Mouse (Mus musculus) stomach, postnatal 0 days (tissue): ENCODE measurements around the gene Arid1a.

Source experiments
- CTCF ChIP-seq: IDR thresholded peaks from 2 replicates; pipeline ENCODE4 v1.5.1; 2016; ENCODE audit warnings: antibody characterized with exemption, low read depth, mild to moderate bottlenecking, moderate library complexity
- EP300 ChIP-seq: optimal IDR thresholded peaks from 2 replicates; pipeline ENCODE3; 2016; ENCODE audit warnings: antibody characterized with exemption

- TF ChIP-seq CTCF (no peak), EP300 (no peak)
These were observed 43.8 kb downstream of the Arid1a start for GRCm38 (mm10) chr4:133712755-133713154.
